Mouse (Mus musculus): ENCODE data around the gene Mybpc1. TPM values are rescaled to one million over a fixed set of nuclear protein-coding genes. Genes with fewer than 3 reads are reported as not detected.
A peak's percentile ranks its signal among the peaks of the same experiment; 100 is the strongest.
"Not testable (repeated sequence)": the region's sequence is repeated elsewhere in the genome, so short reads cannot be mapped to it uniquely, and the experiment has no call there.

The Mybpc1 gene
- polyA plus RNA-seq, 1 experiment from 2014 or later: 0.57 TPM

DNA sequence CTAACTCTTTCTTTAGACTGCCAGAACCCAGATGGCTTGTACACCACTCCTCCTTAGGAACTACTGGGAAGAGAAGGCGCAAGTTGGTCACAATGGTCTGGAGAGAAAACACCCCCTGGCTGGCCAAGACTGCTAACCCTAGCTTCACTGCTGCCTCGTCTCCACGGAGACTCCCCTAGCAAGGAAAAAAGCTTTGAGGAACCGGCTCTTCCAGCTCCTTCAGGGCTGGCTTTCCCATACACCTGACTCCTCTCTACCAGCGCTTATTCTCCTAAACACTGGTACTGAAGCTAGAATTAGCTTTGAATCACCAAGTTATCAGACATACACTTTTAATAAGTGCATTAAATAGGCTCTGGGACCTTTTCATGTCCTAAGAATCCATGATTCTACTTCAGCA is 105.0 kb downstream of the Mybpc1 start:
- H3K4me2 ChIP-seq (replicated peaks; ENCODE audit: low read depth): no peak overlapping the region
- H3K27me3 ChIP-seq (ENCODE audit: control insufficient read depth, insufficient read depth, low read length): no peaks in the 10 kb centered on the region
- H3K9ac ChIP-seq (ENCODE audit: low read length): no peak overlapping the region
- 0 out of 2 replicates have a peak, but pooled peaks cover 2% of the 10 kb centered on the region for H3K4me1 ChIP-seq (replicated peaks; ENCODE audit: control insufficient read depth, insufficient read depth)
- H3K4me3 ChIP-seq (ENCODE audit: low read depth, low read length): no peak overlapping the region
- no peak for DNase-seq (ENCODE audit: low spot score)
- 62% methylated on average over 5 of the region's 5 CpGs for WGBS
- H3K9me3 ChIP-seq (ENCODE audit: control insufficient read depth, low read length): no peaks in the 10 kb centered on the region
- H3K27ac ChIP-seq (replicated peaks): no peak overlapping the region
- no peak for ATAC-seq (ENCODE audit: low FRiP score, low TSS enrichment)
- no peaks in the 10 kb centered on the region for H3K36me3 ChIP-seq (ENCODE audit: control insufficient read depth, insufficient read depth, low read length)
- TF ChIP-seq EP300 (optimal IDR thresholded peaks at IDR 0.05): no peak
- no peak for TF ChIP-seq CTCF (IDR thresholded peaks at IDR 0.05; ENCODE audit: low read depth)

DNA sequence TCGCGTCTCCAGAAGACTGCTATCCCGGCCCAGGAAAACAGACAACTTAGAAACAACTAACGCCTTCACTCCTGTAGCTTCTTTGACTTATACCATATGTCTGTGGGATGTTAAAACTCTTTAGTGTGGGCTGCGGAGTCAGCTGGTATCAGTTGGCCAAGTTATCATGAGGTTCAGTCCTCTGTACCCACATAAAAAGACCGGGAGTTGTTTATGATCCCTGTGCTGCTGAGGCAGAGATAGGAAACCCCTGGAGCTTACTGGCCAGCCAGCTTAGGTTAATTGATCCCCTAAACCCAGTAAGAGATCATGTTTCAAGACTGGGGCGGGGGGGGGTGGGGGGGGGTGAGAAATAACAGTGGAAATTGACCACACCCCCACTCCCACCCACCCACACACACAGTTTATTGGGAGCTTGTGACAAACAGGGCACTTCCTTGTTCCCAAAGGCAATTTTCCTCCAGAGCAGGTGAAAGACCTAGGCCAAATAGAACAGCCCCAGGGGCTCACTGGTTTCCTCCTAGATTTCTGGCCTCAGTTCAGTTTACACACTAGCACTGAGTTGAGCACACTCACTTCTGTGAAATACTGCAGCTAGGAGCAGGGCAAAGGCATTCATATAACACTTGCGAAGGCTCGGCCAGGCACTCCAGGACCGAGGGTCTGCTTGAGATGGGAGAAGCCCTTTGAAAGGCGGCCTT is 107.9 kb downstream of the Mybpc1 start:
- TF ChIP-seq CTCF (IDR thresholded peaks at IDR 0.05; ENCODE audit: low read depth): no peak
- TF ChIP-seq EP300 (optimal IDR thresholded peaks at IDR 0.05): no peak
- Histone ChIP-seq H3K4me3 (ENCODE audit: low read depth, low read length) (no peak overlapping the region), H3K36me3 (ENCODE audit: control insufficient read depth, insufficient read depth, low read length) (no peaks in the 10 kb centered on the region), H3K9ac (ENCODE audit: low read length) (no peak overlapping the region), H3K27ac (replicated peaks) (no peak overlapping the region), H3K4me2 (replicated peaks; ENCODE audit: low read depth) (no peak overlapping the region), H3K9me3 (ENCODE audit: control insufficient read depth, low read length) (no peaks in the 10 kb centered on the region), H3K4me1 (replicated peaks; ENCODE audit: control insufficient read depth, insufficient read depth) (0 out of 2 replicates have a peak, but pooled peaks cover 2% of the 10 kb centered on the region), H3K27me3 (ENCODE audit: control insufficient read depth, insufficient read depth, low read length) (no peaks in the 10 kb centered on the region)
- DNase-seq (ENCODE audit: low spot score): no peak
- 68% methylated on average over 11 of the region's 11 CpGs for WGBS
- ATAC-seq (ENCODE audit: low FRiP score, low TSS enrichment): no peak

DNA sequence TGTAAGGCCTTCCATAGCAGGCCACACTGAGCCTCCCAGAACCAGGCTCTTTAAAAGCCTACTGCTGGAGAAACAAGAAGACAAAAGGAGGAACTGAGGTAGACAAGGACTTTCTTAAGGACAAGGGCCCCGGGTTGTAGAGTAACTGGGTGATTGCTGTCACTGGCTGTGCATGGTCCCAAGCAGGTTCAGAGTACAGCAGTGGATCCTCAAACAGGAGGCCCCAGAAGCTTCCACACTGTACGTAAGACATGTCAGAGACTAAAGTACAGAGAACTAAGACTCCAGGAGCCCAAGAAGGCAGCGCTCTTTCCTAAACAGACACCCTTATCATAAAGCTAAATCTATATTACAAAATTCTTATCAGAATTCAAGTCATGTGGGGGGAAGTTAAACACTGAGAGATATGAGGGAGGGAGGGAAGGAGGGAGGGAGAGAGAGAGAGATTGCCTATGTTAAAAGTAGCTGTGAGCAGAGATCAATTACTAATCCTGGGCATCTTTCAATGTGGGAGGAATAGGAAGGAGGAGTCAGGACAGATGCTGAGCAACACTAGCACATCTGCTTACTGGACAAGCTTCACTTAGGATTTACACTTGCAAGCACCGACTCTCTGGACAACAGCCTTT is 109.9 kb downstream of the Mybpc1 start:
- ATAC-seq (ENCODE audit: low FRiP score, low TSS enrichment) (no peak), DNase-seq (ENCODE audit: low spot score) (no peak)

DNA sequence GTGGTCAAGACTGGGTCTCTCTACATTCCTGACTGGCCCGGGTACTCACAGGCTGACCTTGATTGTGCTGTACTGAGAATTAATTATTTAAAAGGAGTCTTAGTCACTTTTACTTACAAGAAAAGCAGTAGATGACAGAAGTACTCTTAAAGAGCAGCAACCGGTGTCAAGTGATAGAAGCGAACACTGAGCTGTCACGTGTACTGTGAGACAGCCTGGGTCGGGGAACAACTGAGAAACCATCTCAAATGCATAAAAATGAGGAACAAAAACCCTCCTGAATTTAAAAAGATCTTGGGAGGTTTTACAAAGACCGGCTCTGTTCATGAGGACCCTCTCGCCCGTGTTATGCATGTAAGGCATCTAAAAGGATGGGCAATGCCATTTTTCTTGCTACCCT is 112.3 kb downstream of the Mybpc1 start:
- no peak overlapping the region for H3K4me2 ChIP-seq (replicated peaks; ENCODE audit: low read depth)
- H3K36me3 ChIP-seq (ENCODE audit: control insufficient read depth, insufficient read depth, low read length): no peaks in the 10 kb centered on the region
- no peak overlapping the region for H3K27ac ChIP-seq (replicated peaks)
- no peak for ATAC-seq (ENCODE audit: low FRiP score, low TSS enrichment)
- no peaks in the 10 kb centered on the region for H3K27me3 ChIP-seq (ENCODE audit: control insufficient read depth, insufficient read depth, low read length)
- H3K9ac ChIP-seq (ENCODE audit: low read length): no peak overlapping the region
- no peak for DNase-seq (ENCODE audit: low spot score)
- TF ChIP-seq CTCF (IDR thresholded peaks at IDR 0.05; ENCODE audit: low read depth): no peak
- TF ChIP-seq EP300 (optimal IDR thresholded peaks at IDR 0.05): no peak
- no peak overlapping the region for H3K4me3 ChIP-seq (ENCODE audit: low read depth, low read length)
- H3K9me3 ChIP-seq (ENCODE audit: control insufficient read depth, low read length): no peaks in the 10 kb centered on the region
- no peaks in the 10 kb centered on the region for H3K4me1 ChIP-seq (replicated peaks; ENCODE audit: control insufficient read depth, insufficient read depth)
- 84% methylated on average over 8 of the region's 8 CpGs for WGBS

More for the DNA sequence above, 109.9 kb downstream of the Mybpc1 start:
- Histone ChIP-seq H3K4me2 (replicated peaks; ENCODE audit: low read depth) (no peak overlapping the region), H3K4me3 (ENCODE audit: low read depth, low read length) (no peak overlapping the region), H3K9ac (ENCODE audit: low read length) (no peak overlapping the region), H3K4me1 (replicated peaks; ENCODE audit: control insufficient read depth, insufficient read depth) (no peaks in the 10 kb centered on the region), H3K27ac (replicated peaks) (no peak overlapping the region), H3K27me3 (ENCODE audit: control insufficient read depth, insufficient read depth, low read length) (no peaks in the 10 kb centered on the region), H3K36me3 (ENCODE audit: control insufficient read depth, insufficient read depth, low read length) (no peaks in the 10 kb centered on the region), H3K9me3 (ENCODE audit: control insufficient read depth, low read length) (no peaks in the 10 kb centered on the region)
- TF ChIP-seq CTCF (IDR thresholded peaks at IDR 0.05; ENCODE audit: low read depth): no peak
- no peak for TF ChIP-seq EP300 (optimal IDR thresholded peaks at IDR 0.05)
- 67% methylated on average over 4 of the region's 4 CpGs for WGBS

DNA sequence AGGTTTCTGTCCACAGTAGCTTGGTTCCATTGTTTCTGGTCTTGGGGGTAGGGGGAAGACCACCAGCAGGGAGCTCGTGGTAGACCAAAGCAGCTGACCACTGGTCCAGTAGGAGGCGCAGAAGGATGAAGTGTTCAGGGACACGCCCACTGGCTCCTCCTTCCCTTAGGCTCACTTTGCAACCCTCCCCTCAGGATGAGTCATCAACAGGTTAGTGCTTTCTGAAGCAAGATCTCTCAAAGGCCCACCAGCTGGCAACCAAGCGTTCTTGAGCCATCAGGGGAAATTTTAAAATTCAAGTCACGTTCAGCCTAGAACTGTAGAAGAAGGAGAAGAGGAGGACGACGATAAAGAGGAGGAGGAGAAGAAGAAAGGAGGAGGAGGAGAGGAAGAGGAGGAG is 113.3 kb downstream of the Mybpc1 start:
- H3K9ac ChIP-seq (ENCODE audit: low read length): no peak overlapping the region
- ATAC-seq (ENCODE audit: low FRiP score, low TSS enrichment) (peak; percentile 64; the same call in 1 of the 2 replicates), DNase-seq (ENCODE audit: low spot score) (peak; percentile 48)
- no peak overlapping the region for H3K4me2 ChIP-seq (replicated peaks; ENCODE audit: low read depth)
- no peaks in the 10 kb centered on the region for H3K36me3 ChIP-seq (ENCODE audit: control insufficient read depth, insufficient read depth, low read length)
- no peak overlapping the region for H3K4me3 ChIP-seq (ENCODE audit: low read depth, low read length)
- H3K27ac ChIP-seq (replicated peaks): no peak overlapping the region
- no peaks in the 10 kb centered on the region for H3K9me3 ChIP-seq (ENCODE audit: control insufficient read depth, low read length)
- WGBS: 60% methylated on average over 7 of the region's 7 CpGs
- no peaks in the 10 kb centered on the region for H3K27me3 ChIP-seq (ENCODE audit: control insufficient read depth, insufficient read depth, low read length)
- no peaks in the 10 kb centered on the region for H3K4me1 ChIP-seq (replicated peaks; ENCODE audit: control insufficient read depth, insufficient read depth)
- peak; percentile 38 for TF ChIP-seq CTCF (IDR thresholded peaks at IDR 0.05; ENCODE audit: low read depth)
- no peak for TF ChIP-seq EP300 (optimal IDR thresholded peaks at IDR 0.05)

DNA sequence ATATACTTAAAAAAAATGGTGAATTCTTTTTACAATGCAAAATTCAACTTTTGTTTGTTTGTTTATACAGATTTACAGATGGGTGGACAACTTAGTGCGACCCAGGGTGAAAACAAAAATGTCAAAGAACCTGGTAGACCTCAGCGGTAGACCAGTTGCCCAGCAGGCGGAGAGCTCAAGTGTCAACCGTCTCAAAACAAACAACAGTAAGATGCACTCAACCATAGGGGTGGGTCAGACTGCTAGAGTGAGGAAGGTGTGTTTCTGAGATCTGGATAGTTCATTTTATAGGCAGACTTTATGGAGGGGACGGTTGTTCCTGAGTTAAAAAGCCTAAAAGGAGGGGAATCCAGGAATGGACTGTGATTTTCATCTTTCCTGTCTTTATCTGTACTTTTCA is 116.3 kb downstream of the Mybpc1 start:
- no peak for ATAC-seq (ENCODE audit: low FRiP score, low TSS enrichment)

DNA sequence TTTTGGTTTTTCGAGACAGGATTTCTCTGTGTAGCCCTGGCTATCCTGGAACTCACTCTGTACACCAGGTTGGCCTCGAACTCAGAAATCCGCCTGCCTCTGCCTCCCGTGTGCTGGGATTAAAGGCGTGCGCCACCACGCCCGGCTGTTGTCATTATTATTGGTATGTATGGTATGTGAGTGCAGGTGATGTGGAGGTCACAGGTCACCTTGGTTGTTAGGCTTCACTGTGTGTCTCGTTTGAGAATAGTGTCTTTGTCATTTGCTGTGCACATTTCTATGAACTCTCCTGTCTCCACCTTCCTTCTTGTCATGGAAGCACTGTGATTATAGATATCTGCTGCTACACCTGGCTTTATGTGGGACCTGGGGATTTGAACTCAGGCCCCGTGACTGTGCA is 122.1 kb downstream of the Mybpc1 start:
- not testable (repeated sequence) for H3K9ac ChIP-seq (ENCODE audit: low read length); H3K4me3 ChIP-seq (ENCODE audit: low read depth, low read length); H3K4me1 ChIP-seq (replicated peaks; ENCODE audit: control insufficient read depth, insufficient read depth); H3K27me3 ChIP-seq (ENCODE audit: control insufficient read depth, insufficient read depth, low read length); ATAC-seq (ENCODE audit: low FRiP score, low TSS enrichment); DNase-seq (ENCODE audit: low spot score); H3K9me3 ChIP-seq (ENCODE audit: control insufficient read depth, low read length); H3K4me2 ChIP-seq (replicated peaks; ENCODE audit: low read depth); H3K36me3 ChIP-seq (ENCODE audit: control insufficient read depth, insufficient read depth, low read length); H3K27ac ChIP-seq (replicated peaks)
- WGBS: 90% methylated on average over 10 of the region's 10 CpGs

More for the DNA sequence above, 116.3 kb downstream of the Mybpc1 start:
- 90% methylated on average over 5 of the region's 5 CpGs for WGBS
- no peaks in the 10 kb centered on the region for H3K27me3 ChIP-seq (ENCODE audit: control insufficient read depth, insufficient read depth, low read length)
- no peaks in the 10 kb centered on the region for H3K4me1 ChIP-seq (replicated peaks; ENCODE audit: control insufficient read depth, insufficient read depth)
- no peak overlapping the region for H3K4me2 ChIP-seq (replicated peaks; ENCODE audit: low read depth)
- H3K9ac ChIP-seq (ENCODE audit: low read length): no peak overlapping the region
- DNase-seq (ENCODE audit: low spot score): no peak
- no peak overlapping the region for H3K27ac ChIP-seq (replicated peaks)
- no peak overlapping the region for H3K4me3 ChIP-seq (ENCODE audit: low read depth, low read length)
- no peak for TF ChIP-seq CTCF (IDR thresholded peaks at IDR 0.05; ENCODE audit: low read depth)
- H3K9me3 ChIP-seq (ENCODE audit: control insufficient read depth, low read length): no peaks in the 10 kb centered on the region
- H3K36me3 ChIP-seq (ENCODE audit: control insufficient read depth, insufficient read depth, low read length): peaks cover 3% of the 10 kb centered on the region; the same call in 1 of the 2 replicates

Data from stomach, postnatal 0 days (tissue).